Mouse (Mus musculus): ENCODE results near the gene 4930535I16Rik.
A peak's percentile ranks its signal among the peaks of the same experiment; 100 is the strongest.

4930535I16Rik gene

GRCm38 (mm10) chr4:123905126-123905668 lies 12.6 kb downstream of the 4930535I16Rik start:
- no peak for DNase-seq (ENCODE audit: low spot score in 2 of 2)

GRCm38 (mm10) chr4:123904333-123905125 lies 13.3 kb downstream of the 4930535I16Rik start, which contains the start of gene Mycbp:
Gene Mycbp (plus strand): TSS chr4:123904832.
- DNase-seq (ENCODE audit: low spot score in 2 of 2), result peak; percentile 99

DNA sequence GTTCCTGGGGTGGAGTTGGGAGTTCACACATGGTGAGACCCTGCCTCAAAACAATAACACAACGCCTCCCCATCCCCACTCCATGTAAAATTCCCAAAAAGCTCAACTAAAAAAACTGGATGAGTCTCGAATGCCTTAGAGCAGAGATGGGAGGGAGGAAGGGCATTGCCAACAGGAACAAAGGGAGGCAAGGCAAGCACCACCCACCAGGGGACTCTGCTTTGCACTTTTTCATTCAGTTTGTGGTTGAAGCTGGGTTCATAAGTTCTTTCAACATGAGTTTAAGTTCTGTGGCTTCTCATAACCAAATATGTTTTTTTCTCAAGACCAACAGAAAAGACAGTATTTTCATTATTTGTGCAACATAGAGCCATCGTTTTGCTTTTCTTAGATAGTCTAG lies 14.4 kb downstream of the 4930535I16Rik start:
- DNase-seq (ENCODE audit: low spot score in 2 of 2), result no peak

DNA sequence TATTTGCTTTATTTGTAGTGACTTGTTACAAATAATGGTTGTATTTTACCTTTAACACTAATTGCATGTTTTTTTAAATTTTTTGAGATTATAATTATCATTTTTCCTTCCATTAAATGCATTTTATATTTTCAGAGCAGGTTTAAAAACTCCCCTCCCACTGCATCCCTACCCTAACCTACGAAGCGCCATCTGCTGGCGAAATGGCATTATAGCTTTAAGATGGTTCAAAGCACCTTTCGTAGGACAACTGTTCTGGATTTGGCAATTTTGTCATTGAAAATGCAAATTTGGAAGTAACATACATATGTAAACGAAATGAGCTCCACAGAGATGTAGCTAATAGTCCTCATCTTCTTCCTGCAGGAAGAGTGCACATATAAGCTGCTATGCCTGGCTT lies 19.1 kb downstream of the 4930535I16Rik start:
- DNase-seq (ENCODE audit: low spot score in 2 of 2), result peak in 1 of 2 experiments; percentile 20

DNA sequence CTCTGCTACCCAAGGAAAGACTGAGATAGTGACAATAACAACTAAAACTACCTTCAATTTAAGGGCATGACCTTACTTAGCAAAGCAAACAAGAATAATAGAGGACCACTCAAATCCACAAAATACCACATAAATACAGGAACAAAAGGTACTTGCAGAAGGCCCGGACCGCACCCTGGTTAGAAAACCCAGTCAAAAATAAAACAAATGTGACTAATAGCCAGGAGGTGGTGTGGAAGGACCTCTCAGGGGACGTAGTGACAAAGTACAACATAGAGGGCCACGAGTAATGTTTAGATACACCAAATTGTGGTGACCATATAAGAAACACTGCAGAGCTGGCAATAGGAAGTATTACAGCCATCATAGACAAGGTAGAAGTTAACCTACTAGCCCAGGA lies 23.5 kb downstream of the 4930535I16Rik start:
- no peak for DNase-seq (ENCODE audit: low spot score in 2 of 2)

GRCm38 (mm10) chr4:123893726-123894125 lies 24.1 kb downstream of the 4930535I16Rik start:
- no peak for DNase-seq (ENCODE audit: low spot score in 2 of 2)

All from heart, adult 9 months (tissue).